Mouse (Mus musculus) liver (tissue): ENCODE measurements around the gene Ptpra.
"Not testable (repeated sequence)": the region's sequence is repeated elsewhere in the genome, so short reads cannot be mapped to it uniquely, and the experiment has no call there.

ENCODE experiments used
- DNase-seq: peaks from one replicate; pipeline ENCODE4 v3.0.0-alpha.2; 2020; ENCODE audit warnings: mixed read lengths

Ptpra gene

DNA sequence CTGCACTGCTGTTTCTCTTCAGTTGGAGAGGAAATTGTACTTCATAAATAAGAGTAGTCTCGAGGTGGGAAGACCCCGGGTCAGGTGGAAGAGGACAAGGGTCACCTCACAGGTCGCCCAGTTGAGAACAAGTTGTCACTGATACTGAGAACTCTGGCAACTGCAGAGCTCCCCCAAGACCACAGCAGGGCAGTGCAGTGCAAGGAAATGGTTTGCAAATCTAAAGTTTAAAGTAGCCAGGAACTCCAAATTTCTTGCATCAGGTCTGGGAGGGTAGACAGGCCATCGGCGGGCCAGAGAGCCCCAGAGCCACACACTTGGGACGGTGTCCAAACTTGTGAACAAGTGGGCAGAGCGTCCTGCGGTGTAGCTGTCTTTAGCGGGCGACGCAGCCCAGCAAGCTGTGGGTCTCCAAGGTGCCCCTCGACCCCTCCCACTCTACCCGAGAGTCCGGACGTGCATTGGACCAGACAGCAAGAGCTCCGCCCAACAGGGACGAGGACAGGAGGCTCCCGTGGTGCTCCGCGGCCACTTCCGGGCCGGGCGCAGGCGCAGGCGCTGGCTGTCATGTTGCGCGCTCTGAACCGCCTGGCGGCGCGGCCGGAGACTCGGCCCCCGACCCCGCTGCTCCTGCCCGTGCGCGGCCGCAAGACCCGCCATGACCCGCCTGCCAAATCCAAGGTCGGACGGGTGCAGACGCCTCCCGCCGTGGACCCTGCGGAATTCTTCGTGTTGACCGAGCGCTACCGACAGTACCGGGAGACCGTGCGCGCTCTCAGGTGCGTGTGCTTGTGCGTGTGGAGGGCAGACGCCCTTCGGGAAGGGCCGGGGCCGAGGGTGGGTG is 113.4 kb downstream of the Ptpra start, which contains the start of gene Mrps26:
Gene Mrps26, plus strand, starts transcription at position 531 of the 844 bp plus-strand sequence.
- peak; percentile 93 for DNase-seq

DNA sequence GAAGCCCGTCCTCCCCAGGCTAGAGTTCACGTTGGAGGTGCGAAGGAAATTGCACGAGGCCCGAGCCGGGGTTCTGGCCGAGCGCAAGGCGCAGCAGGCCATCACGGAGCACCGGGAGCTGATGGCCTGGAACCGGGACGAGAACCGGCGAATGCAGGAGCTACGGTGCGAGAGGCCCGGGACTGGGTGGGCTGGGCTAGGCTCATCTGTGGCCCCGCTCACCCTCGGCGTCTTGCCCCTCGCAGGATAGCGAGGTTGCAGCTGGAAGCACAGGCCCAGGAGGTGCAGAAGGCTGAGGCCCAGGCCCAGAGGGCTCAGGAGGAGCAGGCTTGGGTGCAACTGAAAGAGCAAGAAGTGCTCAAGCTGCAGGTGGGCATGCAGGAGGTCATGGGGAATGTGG is 114.0 kb downstream of the Ptpra start:
- no peak for DNase-seq

DNA sequence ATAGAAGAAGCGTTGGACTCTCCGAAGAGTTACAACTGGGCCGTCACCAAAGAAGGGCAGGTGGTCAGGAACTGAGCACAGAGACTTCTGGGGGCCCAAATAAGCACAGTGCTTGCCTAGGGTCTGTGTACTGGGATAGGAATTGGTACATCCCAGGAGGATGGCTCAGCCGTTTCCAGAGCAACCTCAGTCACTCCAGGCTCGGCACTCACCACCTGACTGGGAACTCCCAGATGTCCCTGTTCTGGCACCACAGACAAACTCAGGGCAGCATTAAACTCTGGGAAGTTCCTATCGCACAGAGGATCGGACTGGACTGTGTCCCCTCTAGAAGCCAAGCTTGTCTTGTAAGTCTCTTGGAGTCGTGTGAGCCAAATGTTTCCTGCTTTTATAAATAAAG is 114.9 kb downstream of the Ptpra start:
- no peak for DNase-seq

DNA sequence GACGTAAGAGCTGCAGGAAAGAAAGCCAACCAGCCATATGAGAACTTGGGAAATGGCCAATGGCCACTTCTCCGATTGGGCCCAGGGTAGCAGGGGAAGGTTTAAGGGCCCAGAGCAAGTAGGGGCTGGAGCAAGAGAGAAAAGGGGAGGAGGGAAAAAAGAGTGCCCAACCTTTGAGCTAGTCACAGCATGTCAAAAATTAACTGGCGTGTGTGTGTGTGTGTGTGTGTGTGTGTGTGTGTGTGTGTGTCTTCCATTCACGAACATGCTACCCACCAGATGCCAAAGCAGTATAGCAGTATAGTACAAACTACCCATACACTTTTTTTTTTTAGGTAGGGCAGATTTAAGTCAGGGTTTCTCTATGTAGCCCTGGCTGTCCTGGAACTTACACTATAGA is 118.8 kb downstream of the Ptpra start:
- no peak for DNase-seq

DNA sequence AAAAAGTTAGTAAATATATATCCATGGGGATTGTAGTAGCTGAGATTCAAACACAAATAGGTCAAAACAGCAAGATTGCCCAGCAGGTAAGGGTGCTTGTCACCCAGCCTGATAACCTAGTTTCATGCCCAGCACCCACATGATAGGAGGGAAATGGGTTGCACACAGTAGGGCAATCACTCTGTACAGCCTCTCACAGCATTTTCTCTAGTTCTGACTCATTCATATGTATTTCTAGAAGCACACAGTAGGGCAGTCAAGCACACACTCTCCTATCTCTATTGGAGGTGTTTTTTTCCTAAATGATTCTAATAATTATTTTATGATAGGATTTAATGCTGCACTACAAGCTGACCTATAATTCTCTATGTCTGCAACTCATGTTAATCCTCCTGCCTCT is 119.8 kb downstream of the Ptpra start:
- no peak for DNase-seq

DNA sequence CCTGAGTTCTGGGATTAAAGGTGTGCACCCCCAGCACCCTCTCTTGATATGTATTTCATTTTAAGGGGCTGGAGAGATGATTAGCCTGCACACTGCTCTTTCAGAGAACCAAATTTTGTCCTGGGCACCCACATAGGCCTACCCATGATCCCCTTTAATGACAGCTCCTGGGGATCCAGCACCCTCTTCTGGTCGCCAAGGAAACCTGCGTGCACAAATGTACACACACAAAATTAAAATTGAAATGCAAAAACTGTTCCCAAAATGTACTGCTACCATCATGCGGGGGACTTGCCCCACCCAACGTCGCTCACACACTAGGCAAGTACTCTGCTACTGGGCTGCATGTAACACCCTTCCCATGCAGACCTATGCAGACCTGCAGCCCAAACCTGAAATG is 124.9 kb downstream of the Ptpra start:
- no peak for DNase-seq

DNA sequence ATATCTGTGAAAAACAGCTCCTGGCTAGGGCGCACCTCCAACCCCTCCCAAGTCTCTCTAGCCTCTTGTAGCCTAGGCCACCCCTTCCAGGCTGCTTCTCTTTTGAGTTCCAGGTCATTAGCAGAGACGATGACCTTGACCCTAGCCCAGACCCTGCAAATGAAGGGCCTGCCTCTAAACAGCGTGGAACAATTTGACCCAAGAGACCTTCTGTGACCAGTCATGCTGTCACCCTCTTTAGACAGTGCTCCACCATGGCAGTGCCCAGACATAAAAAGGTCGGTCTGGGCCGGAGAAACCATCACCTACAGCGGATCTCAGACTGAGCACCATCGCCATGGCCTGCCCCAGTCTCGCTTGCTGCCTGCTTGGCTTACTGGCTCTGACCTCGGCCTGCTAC is 125.8 kb downstream of the Ptpra start, which contains the start of gene Oxt:
Gene Oxt, plus strand, starts transcription at position 301 of the 400 bp plus-strand sequence.
- no peak for DNase-seq

DNA sequence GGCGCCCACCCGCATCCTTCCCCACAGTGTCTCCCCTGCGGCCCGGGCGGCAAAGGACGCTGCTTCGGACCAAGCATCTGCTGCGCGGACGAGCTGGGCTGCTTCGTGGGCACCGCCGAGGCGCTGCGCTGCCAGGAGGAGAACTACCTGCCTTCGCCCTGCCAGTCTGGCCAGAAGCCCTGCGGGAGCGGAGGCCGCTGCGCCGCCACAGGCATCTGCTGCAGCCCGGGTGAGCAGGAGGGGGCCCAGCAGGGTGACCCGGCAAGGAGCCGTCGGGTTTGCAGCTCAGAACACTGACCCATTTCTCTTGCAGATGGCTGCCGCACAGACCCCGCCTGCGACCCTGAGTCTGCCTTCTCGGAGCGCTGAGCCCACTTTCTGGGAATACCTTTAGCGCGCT is 126.5 kb downstream of the Ptpra start:
- not testable (repeated sequence) for DNase-seq

DNA sequence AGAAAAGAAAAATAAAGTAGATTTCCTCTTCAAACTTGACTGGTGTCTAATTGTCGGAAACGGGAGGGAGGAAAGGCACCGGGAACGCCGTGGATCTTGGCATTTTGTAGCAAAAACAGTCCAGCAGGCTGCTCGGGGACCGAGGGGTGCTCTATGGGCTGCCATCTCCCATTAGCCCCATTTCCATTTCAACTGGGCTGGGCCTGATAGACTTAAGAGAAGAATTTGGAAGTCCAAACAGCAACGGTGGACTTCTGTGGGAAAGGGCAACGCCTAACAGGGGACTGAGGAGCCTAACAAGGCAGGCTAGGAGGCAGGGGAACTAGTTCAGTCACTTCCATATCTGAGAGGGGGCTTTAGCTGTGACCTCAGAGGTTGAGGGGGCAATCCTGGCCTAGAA is 126.9 kb downstream of the Ptpra start:
- DNase-seq, result no peak

DNA sequence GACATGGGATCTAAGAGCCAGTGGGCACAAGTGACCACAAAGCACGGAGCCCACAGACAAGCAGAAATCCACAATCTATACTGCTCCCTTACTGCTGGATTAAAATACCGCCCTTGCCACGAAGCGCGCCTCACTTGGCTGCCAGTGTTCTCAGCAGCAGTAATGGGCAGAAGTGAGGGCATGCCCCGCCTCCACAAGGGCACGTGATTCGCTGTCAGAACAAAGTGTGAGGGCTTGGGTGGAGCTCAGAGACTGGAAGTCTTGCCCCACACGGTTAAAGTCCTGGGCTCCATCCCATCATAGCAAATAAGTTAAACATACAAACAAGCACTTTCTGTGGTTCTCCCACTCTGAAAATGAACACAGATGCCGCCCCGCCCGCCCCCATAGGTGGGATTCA is 127.6 kb downstream of the Ptpra start:
- DNase-seq, result peak; percentile 51

DNA sequence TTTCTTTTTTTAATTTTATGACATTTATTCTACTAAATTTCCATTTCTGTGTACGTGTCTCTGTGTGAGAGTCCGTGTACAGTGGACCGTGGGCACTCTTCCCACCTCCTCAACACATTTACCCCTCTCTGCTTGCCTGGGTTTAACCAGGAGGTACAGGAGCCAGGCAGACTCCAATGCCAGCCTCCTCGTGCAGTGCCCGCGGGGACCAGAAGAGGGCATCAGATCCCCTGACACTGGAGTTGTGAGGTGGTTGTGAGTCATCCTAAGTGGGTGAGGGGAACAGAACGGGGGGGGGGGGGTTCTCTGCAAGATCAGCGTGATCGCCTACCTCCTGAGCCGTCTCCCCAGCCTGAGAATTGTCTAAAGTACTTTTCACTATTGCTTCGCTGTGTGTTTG is 128.1 kb downstream of the Ptpra start:
- peak; percentile 63 for DNase-seq

DNA sequence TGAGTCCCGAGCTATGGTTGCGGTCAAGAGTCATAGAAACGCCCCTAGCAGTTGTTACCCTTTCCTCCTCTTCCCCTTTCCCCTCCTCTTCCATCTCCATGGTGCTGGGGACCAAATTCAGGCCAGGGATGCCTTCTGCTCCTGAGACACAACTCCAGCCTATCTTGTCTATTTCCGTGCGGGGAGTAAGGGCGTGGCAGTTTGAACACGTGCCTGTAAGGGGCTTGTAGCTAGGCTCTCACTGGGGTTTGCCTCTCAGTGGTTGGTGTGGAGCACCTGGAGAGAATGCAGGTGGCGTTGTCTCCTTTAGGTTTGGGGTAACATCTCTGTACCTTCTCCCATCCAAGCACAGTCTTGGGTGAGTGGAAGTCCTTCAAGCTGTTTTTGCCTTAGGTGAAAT is 129.7 kb downstream of the Ptpra start:
- no peak for DNase-seq

DNA sequence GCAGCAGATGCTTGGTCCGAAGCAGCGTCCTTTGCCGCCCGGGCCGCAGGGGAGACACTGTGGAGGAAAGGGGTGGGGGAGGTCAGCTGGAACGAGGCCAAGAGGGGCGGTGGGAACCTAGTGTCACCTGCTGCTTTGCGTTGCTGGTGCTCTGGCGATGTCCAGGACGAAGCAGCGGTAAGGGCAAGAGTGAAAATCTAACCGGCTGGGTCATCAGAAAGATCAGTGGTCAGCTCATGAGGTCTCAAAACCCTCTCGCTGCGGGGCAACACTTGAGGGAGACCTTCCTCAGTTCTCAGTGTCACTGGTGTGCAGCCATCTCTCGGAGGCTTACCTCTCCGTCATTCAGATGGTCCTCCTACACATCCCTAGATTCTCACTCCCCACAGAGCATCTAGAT is 131.1 kb downstream of the Ptpra start:
- no peak for DNase-seq

DNA sequence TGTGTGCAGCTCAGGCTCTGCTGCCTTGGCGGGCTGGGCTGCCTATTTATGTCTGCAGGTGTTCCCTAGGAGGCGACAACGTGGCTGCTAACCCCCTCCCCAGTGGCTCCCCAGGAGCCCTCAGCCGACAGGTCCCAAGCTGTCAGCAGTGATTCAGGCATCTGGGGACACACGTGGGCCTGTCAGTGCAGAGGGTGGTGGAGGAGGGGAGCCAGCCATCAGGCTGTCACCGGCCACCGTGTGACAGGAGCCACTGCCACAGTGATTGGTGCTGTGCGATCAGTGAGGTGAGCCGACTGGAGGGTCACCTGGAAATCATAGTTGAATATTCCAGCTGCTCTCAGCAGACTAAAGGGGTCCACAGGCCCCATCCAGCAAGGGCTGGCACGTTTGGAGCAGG is 132.5 kb downstream of the Ptpra start, which contains the start of gene Avp:
Gene Avp, minus strand, starts transcription at position 3 of the 400 bp plus-strand sequence.
- no peak for DNase-seq

DNA sequence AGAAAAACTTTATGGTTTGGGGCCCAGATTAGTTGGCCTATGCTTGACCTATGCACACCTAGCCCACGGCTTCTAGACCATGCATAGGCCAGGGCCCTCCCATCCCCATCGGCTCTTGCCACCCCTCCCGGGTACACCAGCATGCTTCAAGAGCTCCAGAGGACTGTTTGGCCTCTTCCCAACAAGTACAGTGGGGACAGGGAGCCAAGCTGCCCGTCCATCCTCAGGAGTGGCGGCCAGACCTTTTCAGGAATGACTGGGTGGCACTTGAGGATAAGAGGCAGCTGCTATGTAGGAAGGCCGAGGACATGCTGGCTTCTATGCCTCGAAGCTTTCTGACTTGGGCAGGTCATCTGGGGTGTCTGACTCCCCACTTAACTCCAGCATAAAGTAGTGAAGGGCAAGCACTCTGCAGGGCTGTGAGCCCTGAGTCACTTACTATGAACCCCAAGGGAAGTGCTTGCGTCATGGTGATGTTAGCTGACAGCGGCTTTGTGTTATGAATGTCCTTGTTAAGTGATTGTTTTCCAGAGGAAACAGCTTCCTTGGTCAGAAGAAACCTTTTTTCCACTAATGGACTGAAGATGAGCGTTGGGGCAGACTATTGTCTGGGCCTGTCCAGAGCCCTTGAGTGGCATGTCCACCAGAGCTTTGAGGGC is 134.0 kb downstream of the Ptpra start:
- DNase-seq, result no peak

DNA sequence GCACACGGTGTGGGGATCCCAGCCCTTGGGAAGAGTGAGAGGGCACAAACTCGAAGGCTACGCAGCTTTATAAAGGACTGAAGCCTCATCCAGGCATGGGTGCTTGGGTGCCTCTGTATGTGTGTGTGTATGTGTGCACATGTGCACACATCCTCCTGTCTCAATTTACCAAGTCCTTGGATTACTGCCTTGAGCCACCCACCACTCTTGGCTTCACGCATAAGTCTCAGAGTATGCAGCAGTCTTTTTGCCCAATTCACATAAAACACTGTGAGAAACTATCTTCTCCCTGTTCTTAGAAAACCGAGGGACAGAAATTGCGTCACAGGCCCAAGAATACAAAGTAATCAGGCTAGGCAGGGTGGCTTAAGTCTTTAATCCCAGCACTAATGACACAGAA is 135.9 kb downstream of the Ptpra start:
- no peak for DNase-seq

DNA sequence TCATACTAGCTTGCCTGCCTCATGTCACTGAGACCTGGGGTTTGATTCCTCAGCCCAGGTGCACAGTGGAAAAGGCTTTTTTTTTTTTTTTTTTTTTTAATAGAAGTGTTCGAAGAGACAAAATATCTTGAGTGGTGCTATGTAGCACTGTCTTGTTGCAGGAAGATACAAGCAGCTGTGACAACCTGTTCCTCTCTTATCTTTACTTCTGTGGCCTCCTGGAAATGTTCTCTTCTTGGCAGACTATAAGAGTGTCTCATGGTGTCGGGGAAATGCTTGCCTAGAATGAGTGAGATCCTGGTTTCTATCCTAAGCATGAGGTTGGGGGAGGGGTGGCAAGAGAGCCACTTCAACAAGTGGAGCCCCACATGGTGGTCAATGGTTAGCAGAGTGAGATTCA is 138.3 kb downstream of the Ptpra start:
- DNase-seq, result no peak

DNA sequence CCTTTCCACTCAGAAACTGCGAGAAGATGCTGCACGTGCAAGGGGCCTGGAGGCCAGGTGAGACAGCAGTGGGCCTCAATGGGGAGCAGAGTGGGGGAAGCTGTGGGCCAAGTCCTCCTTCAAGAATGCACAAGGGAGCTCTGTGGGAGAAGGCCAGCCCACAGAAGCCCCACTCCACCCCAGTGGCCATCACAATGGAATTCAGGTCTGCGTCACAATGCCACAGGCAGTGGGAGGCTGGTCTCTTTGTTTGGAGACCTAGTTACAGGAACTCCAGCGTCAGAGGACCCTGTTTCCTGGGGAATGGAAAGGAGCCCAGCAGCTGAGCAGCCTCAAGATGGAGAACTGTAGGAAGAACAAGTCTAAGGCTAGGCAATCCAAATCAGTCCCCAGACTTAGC is 139.1 kb downstream of the Ptpra start:
- DNase-seq, result no peak

DNA sequence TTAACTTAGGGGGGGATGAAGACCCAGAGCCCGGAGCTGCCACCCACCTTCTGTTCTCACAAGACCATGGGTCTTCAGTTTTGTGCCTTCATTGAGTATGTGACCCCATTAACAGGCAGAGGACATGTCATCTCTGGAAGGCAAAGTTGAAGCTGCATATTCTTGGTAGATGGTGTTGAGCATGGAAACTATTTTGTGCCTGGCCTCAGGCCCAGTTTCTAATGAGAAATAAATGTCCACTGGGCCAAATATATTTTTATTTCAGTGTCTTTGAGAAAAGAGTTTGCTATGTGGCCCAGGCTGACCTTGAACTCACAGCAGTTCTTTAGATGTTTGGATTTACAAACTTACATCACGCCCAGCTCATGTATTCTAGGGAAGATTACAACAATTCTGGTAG is 139.7 kb downstream of the Ptpra start:
- DNase-seq, result no peak

DNA sequence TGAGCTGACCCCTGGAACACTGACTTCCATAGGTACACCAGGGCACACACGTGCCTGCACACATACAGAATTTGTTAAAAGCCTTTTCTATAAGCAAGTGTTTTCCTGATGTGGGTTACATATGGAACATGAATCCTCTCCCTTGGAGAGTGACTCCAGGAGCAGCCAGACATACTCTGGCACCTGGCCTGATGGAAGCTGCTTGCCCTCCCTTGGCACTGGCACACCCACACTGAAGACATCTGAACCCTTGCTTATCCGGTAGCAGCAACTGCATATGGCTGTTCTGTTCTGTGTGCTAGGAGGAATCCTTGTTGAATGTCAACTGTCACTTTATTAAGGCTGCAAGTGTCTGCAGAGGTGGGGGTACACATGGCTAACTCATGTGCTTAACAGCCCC is 140.9 kb downstream of the Ptpra start:
- no peak for DNase-seq

DNA sequence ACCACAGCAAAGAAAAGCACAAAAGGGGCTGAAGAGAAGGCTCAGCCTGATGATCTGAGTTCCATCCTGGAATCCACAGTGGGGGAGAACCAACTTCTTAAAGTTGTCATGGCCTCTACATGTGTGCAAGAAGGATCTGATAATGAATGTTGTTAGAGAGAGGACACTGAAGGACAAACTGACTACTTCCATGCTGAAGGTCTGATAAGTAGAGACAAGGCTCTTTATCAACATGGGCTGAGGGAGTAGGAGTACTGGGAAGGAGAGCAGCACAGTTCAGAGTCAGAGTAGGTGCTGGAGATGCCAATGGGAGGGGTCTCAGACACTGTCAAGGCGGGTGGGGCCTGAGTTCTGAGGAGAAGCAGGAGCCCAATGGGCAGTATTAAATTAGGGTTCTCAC is 145.5 kb downstream of the Ptpra start:
- DNase-seq, result no peak

DNA sequence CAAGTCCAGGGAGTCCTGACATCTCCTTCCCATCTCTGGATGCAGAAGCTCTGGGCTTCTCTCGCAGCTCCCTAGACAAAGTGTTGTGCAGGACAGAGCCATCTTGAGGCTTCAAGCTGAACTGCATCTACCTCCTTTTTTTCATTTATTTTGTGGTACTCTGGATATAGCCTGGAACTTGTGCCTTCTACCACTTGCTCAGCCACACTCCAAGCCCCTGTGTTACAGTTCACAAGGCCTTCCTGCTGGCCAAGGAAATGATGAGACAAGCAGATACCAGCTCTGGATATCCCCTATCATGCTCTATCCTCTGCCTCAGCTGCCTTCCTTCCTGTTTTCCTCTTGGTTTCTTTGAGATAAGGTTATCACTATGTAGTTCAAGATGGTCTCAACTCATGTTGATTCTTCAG is 147.5 kb downstream of the Ptpra start:
- DNase-seq, result no peak

DNA sequence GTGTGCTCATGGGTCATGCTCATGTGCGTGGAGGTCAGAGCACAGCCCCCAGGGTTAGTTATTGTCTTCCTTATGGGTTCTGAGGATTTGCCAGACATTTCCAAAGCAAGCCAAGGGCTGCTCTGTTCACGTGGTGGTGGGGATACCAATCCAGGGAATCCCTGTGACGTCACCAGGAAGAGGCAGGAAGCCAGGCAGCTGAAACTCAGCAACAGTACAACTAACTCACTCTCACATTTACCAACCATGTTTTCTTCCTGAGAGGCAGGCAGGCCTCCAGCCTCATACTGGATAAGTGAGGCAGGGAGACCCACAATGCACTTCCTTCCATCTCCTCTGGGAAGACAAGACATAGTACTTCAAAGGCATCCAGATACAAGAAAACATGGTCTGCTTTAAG is 148.3 kb downstream of the Ptpra start:
- no peak for DNase-seq

DNA sequence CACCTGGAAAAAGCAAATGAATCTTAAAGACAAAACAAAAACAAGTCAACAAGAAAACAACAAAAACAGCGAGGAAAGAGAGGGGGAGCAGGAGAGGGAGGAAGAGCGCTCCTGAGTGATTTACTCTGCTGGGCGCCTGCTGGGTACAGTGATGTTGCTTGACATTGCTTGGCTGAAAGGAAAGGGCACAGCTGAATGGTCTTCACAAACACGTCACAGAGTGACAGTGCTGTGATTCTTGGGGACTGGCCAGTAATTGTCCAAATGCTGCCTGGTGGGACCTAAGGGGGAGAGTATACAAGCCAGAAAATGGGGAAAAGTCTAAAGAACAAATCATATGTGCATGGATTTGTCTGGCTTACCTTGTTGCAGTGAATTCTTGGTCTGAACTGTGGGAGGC is 152.1 kb downstream of the Ptpra start:
- no peak for DNase-seq
